Mouse (Mus musculus) liver, adult 2 months (tissue): ENCODE measurements around the gene Gm20532. TPM values are rescaled to one million over a fixed set of nuclear protein-coding genes. Genes with fewer than 3 reads are reported as not detected.
A peak's percentile ranks its signal among the peaks of the same experiment; 100 is the strongest.

Source experiments
- DNase-seq: peaks from one replicate; pipeline ENCODE4 v3.0.0-alpha.2; 2011; ENCODE audit warnings: low read depth, low spot score; ENCODE audit errors: extremely low read depth
- H3K27ac ChIP-seq: fragments of 200-500 bp; replicated peaks from 2 replicates; pipeline ENCODE4 v1.5.1; 2012; ENCODE audit warnings: low read depth, mild to moderate bottlenecking, control low read depth, inconsistent platforms, low read length; ENCODE audit not compliant: insufficient read depth
- H3K27me3 ChIP-seq: fragments of 200-500 bp; 2 replicates; pipeline ENCODE4 v1.6.1; 2012; ENCODE audit warnings: mild to moderate bottlenecking, moderate library complexity, low read length, inconsistent platforms; ENCODE audit not compliant: control insufficient read depth, insufficient read depth
- H3K36me3 ChIP-seq: fragments of 200-500 bp; 2 replicates; pipeline ENCODE4 v1.6.1; 2012; ENCODE audit warnings: low read length, inconsistent platforms; ENCODE audit not compliant: control insufficient read depth, insufficient read depth
- H3K4me1 ChIP-seq: fragments of 200-500 bp; 2 replicates; pipeline ENCODE4 v1.6.1; 2011; ENCODE audit warnings: low read length; ENCODE audit not compliant: control insufficient read depth, insufficient read depth
- H3K4me3 ChIP-seq: fragments of 200-500 bp; 2 replicates; pipeline ENCODE4 v1.5.1; 2011; ENCODE audit warnings: low read depth, mild to moderate bottlenecking, control low read depth, low read length, moderate library complexity; ENCODE audit not compliant: insufficient read depth
- H3K79me2 ChIP-seq: fragments of 200-500 bp; 2 replicates; pipeline ENCODE4 v1.6.1; 2012; ENCODE audit warnings: inconsistent platforms, mild to moderate bottlenecking, low read length, moderate library complexity; ENCODE audit not compliant: control insufficient read depth, insufficient read depth
- H3K9ac ChIP-seq: fragments of 200-500 bp; 2 replicates; pipeline ENCODE4 v1.6.1; 2012; ENCODE audit warnings: low read depth, mild to moderate bottlenecking, control low read depth, inconsistent platforms, low read length
- CTCF ChIP-seq: fragments of 200-500 bp; IDR thresholded peaks from 2 replicates; pipeline ENCODE4 v1.5.1; 2011; ENCODE audit warnings: low read depth, low read length, control low read depth
- POLR2A ChIP-seq: fragments of 200-500 bp; IDR thresholded peaks from 2 replicates; pipeline ENCODE4 v1.6.1; 2011; ENCODE audit warnings: low read length, control low read depth; ENCODE audit not compliant: insufficient read depth; ENCODE audit errors: extremely low read depth
- WGBS: fragments of 180-500 bp; shearing (Covaris S2); methylation state at CpG from one replicate; pipeline ENCODE4 v1.1.7; 2018; 5-methylcytosine and 5-hydroxymethylcytosine counted together
- polyA plus RNA-seq: library from polyadenylated mRNA; depleted of rRNA; stranded (reverse); fragments of >200 nt; gene quantifications from 2 replicates; pipeline ENCODE4 v1.2.3, GENCODE M21; 2012
- total RNA-seq: library from RNA; depleted of rRNA; stranded (reverse); fragments of >200 nt; gene quantifications from 2 replicates; pipeline ENCODE4 v1.2.3, GENCODE M21; 2014

Gm20532 gene
- total and polyA plus RNA-seq, 2 experiments, result not detected

- H3K27me3 ChIP-seq, result no peaks in the 10 kb centered on the region
- TF ChIP-seq CTCF, result no peak
- no peak for TF ChIP-seq POLR2A
- no peak overlapping the region for H3K9ac ChIP-seq
- 96% methylated on average over 3 of the region's 3 CpGs for WGBS
- no peak overlapping the region for H3K4me3 ChIP-seq
- peaks cover 41% of the 10 kb centered on the region for H3K4me1 ChIP-seq
- peaks cover 19% of the 10 kb centered on the region; the same call in 1 of the 2 replicates for H3K36me3 ChIP-seq
- no peak for DNase-seq
- H3K27ac ChIP-seq, result no peak overlapping the region
- H3K79me2 ChIP-seq, result no peaks in the 10 kb centered on the region
Observed at GRCm38 (mm10) chr2:26596898-26597297, 10.5 kb downstream of the Gm20532 start.

GRCm38 (mm10) chr2:26597810-26598209 is 11.4 kb downstream of the Gm20532 start:
- Histone ChIP-seq H3K79me2 (peaks cover 3% of the 10 kb centered on the region; the same call in 1 of the 2 replicates), H3K4me3 (no peak overlapping the region), H3K9ac (no peak overlapping the region), H3K36me3 (peaks cover 10% of the 10 kb centered on the region; the same call in 1 of the 2 replicates), H3K27me3 (no peaks in the 10 kb centered on the region), H3K4me1 (peaks cover 41% of the 10 kb centered on the region), H3K27ac (peak overlapping the region; percentile 13)
- DNase-seq, result no peak
- TF ChIP-seq CTCF, result no peak
- TF ChIP-seq POLR2A, result no peak
- WGBS, result 35% methylated on average over 2 of the region's 2 CpGs

GRCm38 (mm10) chr2:26598462-26598861 is 12.0 kb downstream of the Gm20532 start:
- peaks cover 41% of the 10 kb centered on the region for H3K4me1 ChIP-seq
- no peak for TF ChIP-seq CTCF
- TF ChIP-seq POLR2A, result no peak
- 24% methylated on average over 3 of the region's 3 CpGs for WGBS
- peaks cover 4% of the 10 kb centered on the region; the same call in 1 of the 2 replicates for H3K36me3 ChIP-seq
- H3K79me2 ChIP-seq, result peaks cover 7% of the 10 kb centered on the region; the same call in 1 of the 2 replicates
- no peak overlapping the region for H3K27ac ChIP-seq
- no peak overlapping the region for H3K4me3 ChIP-seq
- no peak overlapping the region for H3K9ac ChIP-seq
- H3K27me3 ChIP-seq, result no peaks in the 10 kb centered on the region
- no peak for DNase-seq

- peak overlapping the region; percentile 49 for H3K9ac ChIP-seq
- TF ChIP-seq POLR2A (no peak), CTCF (no peak)
- H3K27me3 ChIP-seq, result no peaks in the 10 kb centered on the region
- peak overlapping the region; percentile 8; the same call in 1 of the 2 replicates for H3K4me3 ChIP-seq
- peak overlapping the region; percentile 79 for H3K27ac ChIP-seq
- DNase-seq, result peak; percentile 99
- WGBS, result 34% methylated on average over 4 of the region's 4 CpGs
- H3K36me3 ChIP-seq, result no peaks in the 10 kb centered on the region; the same call in 1 of the 2 replicates
- peaks cover 40% of the 10 kb centered on the region for H3K4me1 ChIP-seq
- H3K79me2 ChIP-seq, result peaks cover 13% of the 10 kb centered on the region; the same call in 1 of the 2 replicates
Observed at GRCm38 (mm10) chr2:26599965-26600364, 13.5 kb downstream of the Gm20532 start.

- WGBS, result 34% methylated on average over 2 of the region's 2 CpGs
- Histone ChIP-seq H3K4me1 (peaks cover 37% of the 10 kb centered on the region), H3K27me3 (no peaks in the 10 kb centered on the region), H3K9ac (no peak overlapping the region), H3K36me3 (no peaks in the 10 kb centered on the region; the same call in 1 of the 2 replicates), H3K79me2 (peaks cover 13% of the 10 kb centered on the region; the same call in 1 of the 2 replicates), H3K4me3 (no peak overlapping the region), H3K27ac (0 out of 2 replicates have a peak overlapping the region, but pooled peaks have one; percentile 18)
- TF ChIP-seq CTCF (no peak), POLR2A (no peak)
- DNase-seq, result peak; percentile 100
Observed at GRCm38 (mm10) chr2:26600664-26601063, 14.2 kb downstream of the Gm20532 start.

- Histone ChIP-seq H3K36me3 (no peaks in the 10 kb centered on the region), H3K27me3 (no peaks in the 10 kb centered on the region), H3K4me1 (peaks cover 31% of the 10 kb centered on the region), H3K4me3 (peak overlapping the region; percentile 12; the same call in 1 of the 2 replicates), H3K79me2 (peaks cover 13% of the 10 kb centered on the region; the same call in 1 of the 2 replicates), H3K9ac (peak overlapping the region; percentile 44), H3K27ac (peak overlapping the region; percentile 82)
- no peak for DNase-seq
- TF ChIP-seq POLR2A, result no peak
- no peak for TF ChIP-seq CTCF
- WGBS, result 31% methylated on average over 1 of the region's 1 CpGs
Observed at GRCm38 (mm10) chr2:26601595-26601994, 15.2 kb downstream of the Gm20532 start.
